Mouse (Mus musculus) macrophage (primary cell): ENCODE data around the gene AC124502.3. TPM values are rescaled to one million over a fixed set of nuclear protein-coding genes. Genes with fewer than 3 reads are reported as not detected.

Experiments
- H3K27ac ChIP-seq: fragments of 350-480 bp; formaldehyde crosslinking; 2 replicates; pipeline ENCODE4 v1.9.0; 2021
- H3K36me3 ChIP-seq: fragments of 350-480 bp; formaldehyde crosslinking; 2 replicates; pipeline ENCODE4 v1.9.0; 2021; ENCODE audit errors: inconsistent target
- H3K4me3 ChIP-seq: fragments of 350-480 bp; formaldehyde crosslinking; 2 replicates; pipeline ENCODE4 v1.9.0; 2021; ENCODE audit errors: inconsistent target
- H3K79me2 ChIP-seq: fragments of 350-480 bp; formaldehyde crosslinking; 2 replicates; pipeline ENCODE4 v1.9.0; 2021; ENCODE audit errors: inconsistent target
- WGBS: methylation state at CpG from one replicate; pipeline ENCODE4 v1.1.7; 2026; ENCODE audit warnings: inconsistent platforms; ENCODE audit not compliant: missing documents; 5-methylcytosine and 5-hydroxymethylcytosine counted together
- polyA plus RNA-seq: library from polyadenylated mRNA; stranded (reverse); fragments of 250-400 nt; gene quantifications from 3 replicates; pipeline ENCODE4 v1.2.4, GENCODE M21; 2018; ENCODE audit warnings: inconsistent platforms

The AC124502.3 gene
- polyA plus RNA-seq, 1 experiment from 2014 or later = 2.0 TPM

GRCm38 (mm10) chr19:5060365-5061330 is 22.0 kb downstream of the AC124502.3 start:
- Histone ChIP-seq H3K36me3 (no peaks in the 10 kb centered on the region), H3K27ac (no peak overlapping the region), H3K79me2 (no peaks in the 10 kb centered on the region), H3K4me3 (no peak overlapping the region)
- 90% methylated on average over 5 of the region's 5 CpGs for WGBS

GRCm38 (mm10) chr19:5062041-5062440 is 23.4 kb downstream of the AC124502.3 start:
- WGBS = 86% methylated on average over 5 of the region's 5 CpGs
- H3K4me3 ChIP-seq = no peak overlapping the region

GRCm38 (mm10) chr19:5062446-5062845 is 23.8 kb downstream of the AC124502.3 start:
- Histone ChIP-seq H3K4me3 (no peak overlapping the region), H3K27ac (no peak overlapping the region), H3K79me2 (no peaks in the 10 kb centered on the region), H3K36me3 (no peaks in the 10 kb centered on the region)
- 97% methylated on average over 6 of the region's 6 CpGs for WGBS

More at GRCm38 (mm10) chr19:5062041-5062440, 23.4 kb downstream of the AC124502.3 start:
- Histone ChIP-seq H3K36me3 (no peaks in the 10 kb centered on the region), H3K27ac (no peak overlapping the region), H3K79me2 (no peaks in the 10 kb centered on the region)

GRCm38 (mm10) chr19:5065104-5065503 is 26.4 kb downstream of the AC124502.3 start:
- H3K4me3 ChIP-seq = no peak overlapping the region
- WGBS = 71% methylated on average over 7 of the region's 7 CpGs
- no peaks in the 10 kb centered on the region for H3K36me3 ChIP-seq
- no peak overlapping the region for H3K27ac ChIP-seq
- H3K79me2 ChIP-seq = no peaks in the 10 kb centered on the region

GRCm38 (mm10) chr19:5067040-5067799 is 28.5 kb downstream of the AC124502.3 start:
- Histone ChIP-seq H3K27ac (no peak overlapping the region), H3K79me2 (no peaks in the 10 kb centered on the region), H3K4me3 (no peak overlapping the region), H3K36me3 (no peaks in the 10 kb centered on the region)
- 15% methylated on average over 15 of the region's 15 CpGs for WGBS

GRCm38 (mm10) chr19:5067867-5068569 is 29.3 kb downstream of the AC124502.3 start, which contains the start of gene Cd248:
Gene Cd248, plus strand, starts transcription at chr19:5068078.
- Histone ChIP-seq H3K79me2 (no peaks in the 10 kb centered on the region), H3K27ac (no peak within 1 kb of the TSS), H3K36me3 (no peaks in the 10 kb centered on the region), H3K4me3 (no peak within 1 kb of the TSS)
- 6% methylated on average over 40 of the region's 56 CpGs for WGBS

GRCm38 (mm10) chr19:5068570-5069234 is 30.0 kb downstream of the AC124502.3 start:
- H3K27ac ChIP-seq = no peak overlapping the region
- H3K79me2 ChIP-seq = no peaks in the 10 kb centered on the region
- no peaks in the 10 kb centered on the region for H3K36me3 ChIP-seq
- WGBS = 62% methylated on average over 21 of the region's 21 CpGs
- H3K4me3 ChIP-seq = no peak overlapping the region

GRCm38 (mm10) chr19:5069486-5069885 is 30.8 kb downstream of the AC124502.3 start:
- Histone ChIP-seq H3K36me3 (no peaks in the 10 kb centered on the region), H3K79me2 (no peaks in the 10 kb centered on the region), H3K4me3 (no peak overlapping the region), H3K27ac (no peak overlapping the region)
- 85% methylated on average over 5 of the region's 5 CpGs for WGBS

GRCm38 (mm10) chr19:5069978-5070377 is 31.3 kb downstream of the AC124502.3 start:
- no peaks in the 10 kb centered on the region for H3K79me2 ChIP-seq
- no peak overlapping the region for H3K27ac ChIP-seq
- H3K4me3 ChIP-seq = no peak overlapping the region
- 93% methylated on average over 7 of the region's 7 CpGs for WGBS
- H3K36me3 ChIP-seq = no peaks in the 10 kb centered on the region

GRCm38 (mm10) chr19:5071077-5071476 is 32.4 kb downstream of the AC124502.3 start:
- WGBS = 73% methylated on average over 11 of the region's 11 CpGs
- no peak overlapping the region for H3K4me3 ChIP-seq

GRCm38 (mm10) chr19:5071545-5072369 is 33.1 kb downstream of the AC124502.3 start:
- H3K27ac ChIP-seq = no peak overlapping the region

More at GRCm38 (mm10) chr19:5071077-5071476, 32.4 kb downstream of the AC124502.3 start:
- H3K79me2 ChIP-seq = no peaks in the 10 kb centered on the region
- H3K27ac ChIP-seq = no peak overlapping the region
- no peaks in the 10 kb centered on the region for H3K36me3 ChIP-seq

GRCm38 (mm10) chr19:5072389-5073019 is 33.8 kb downstream of the AC124502.3 start:
- peak overlapping the region; percentile 32 for H3K4me3 ChIP-seq
- H3K79me2 ChIP-seq = no peaks in the 10 kb centered on the region
- WGBS = 12% methylated on average over 20 of the region's 20 CpGs
- H3K36me3 ChIP-seq = no peaks in the 10 kb centered on the region
- no peak overlapping the region for H3K27ac ChIP-seq

More at GRCm38 (mm10) chr19:5071545-5072369, 33.1 kb downstream of the AC124502.3 start:
- H3K79me2 ChIP-seq = no peaks in the 10 kb centered on the region
- WGBS = 12% methylated on average over 40 of the region's 40 CpGs
- H3K36me3 ChIP-seq = no peaks in the 10 kb centered on the region
- H3K4me3 ChIP-seq = peak overlapping the region; percentile 32

- Histone ChIP-seq H3K36me3 (no peaks in the 10 kb centered on the region), H3K27ac (no peak overlapping the region), H3K79me2 (no peaks in the 10 kb centered on the region), H3K4me3 (peak overlapping the region; percentile 32)
- 1% methylated on average over 15 of the region's 15 CpGs for WGBS
Measured at GRCm38 (mm10) chr19:5073028-5073427, 34.3 kb downstream of the AC124502.3 start.
